Mouse (Mus musculus): ENCODE results near the gene Washc3. TPM values are rescaled to one million over a fixed set of nuclear protein-coding genes. Genes with fewer than 3 reads are reported as not detected.

The Washc3 gene
- total and polyA plus RNA-seq, 2 experiments from 2014 or later, result 14.7 to 45.0 TPM

DNA sequence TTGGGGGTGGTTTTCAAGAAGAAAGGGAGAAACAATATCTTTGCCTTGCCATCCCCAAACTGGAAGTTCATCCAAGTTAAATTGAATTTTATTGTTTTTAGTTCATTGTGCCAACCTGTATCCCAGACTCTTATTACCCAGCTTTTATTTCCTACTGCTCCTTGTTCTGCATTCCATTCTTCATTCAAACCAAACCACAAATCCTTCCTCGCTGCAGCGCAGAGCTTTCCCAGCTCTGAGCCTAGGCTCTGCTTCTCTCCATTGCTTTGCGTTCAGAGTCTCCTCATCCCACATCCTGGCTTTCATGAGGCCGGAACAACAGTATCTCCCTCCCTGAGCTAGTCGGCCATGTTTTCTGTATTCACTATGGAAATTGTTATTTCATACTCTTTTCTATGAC lies 20.8 kb downstream of the Washc3 start:
- no peak for ATAC-seq
- TF ChIP-seq CTCF (IDR thresholded peaks at IDR 0.05; ENCODE audit: low read depth), result no peak
- H3K27me3 ChIP-seq (ENCODE audit: insufficient read depth, low read length), result no peaks in the 10 kb centered on the region
- peaks cover 6% of the 10 kb centered on the region; the same call in 1 of the 2 replicates for H3K36me3 ChIP-seq (ENCODE audit: insufficient read depth, low read length)
- no peak overlapping the region for H3K4me2 ChIP-seq (ENCODE audit: low read depth, low read length)
- H3K4me3 ChIP-seq (ENCODE audit: low read length), result no peak overlapping the region
- DNase-seq (ENCODE audit: low spot score), result no peak
- no peak overlapping the region for H3K27ac ChIP-seq
- H3K4me1 ChIP-seq (ENCODE audit: insufficient read depth, low read length), result no peaks in the 10 kb centered on the region
- no peaks in the 10 kb centered on the region for H3K9me3 ChIP-seq (ENCODE audit: low read length)
- no peak overlapping the region for H3K9ac ChIP-seq (replicated peaks; ENCODE audit: low read length)
- 93% methylated on average over 5 of the region's 5 CpGs for WGBS

- Histone ChIP-seq H3K27ac (no peak overlapping the region), H3K27me3 (ENCODE audit: insufficient read depth, low read length) (no peaks in the 10 kb centered on the region), H3K9ac (replicated peaks; ENCODE audit: low read length) (no peak overlapping the region), H3K36me3 (ENCODE audit: insufficient read depth, low read length) (peaks cover 6% of the 10 kb centered on the region; the same call in 1 of the 2 replicates), H3K4me1 (ENCODE audit: insufficient read depth, low read length) (no peaks in the 10 kb centered on the region), H3K9me3 (ENCODE audit: low read length) (no peaks in the 10 kb centered on the region), H3K4me3 (ENCODE audit: low read length) (no peak overlapping the region), H3K4me2 (ENCODE audit: low read depth, low read length) (no peak overlapping the region)
- TF ChIP-seq CTCF (IDR thresholded peaks at IDR 0.05; ENCODE audit: low read depth), result no peak
- 76% methylated on average over 5 of the region's 5 CpGs for WGBS
- no peak for ATAC-seq
- no peak for DNase-seq (ENCODE audit: low spot score)
Observed at GRCm38 (mm10) chr10:88225421-88225820, 24.5 kb downstream of the Washc3 start.

GRCm38 (mm10) chr10:88227962-88228361 lies 27.1 kb downstream of the Washc3 start:
- no peak overlapping the region for H3K4me3 ChIP-seq (ENCODE audit: low read length)
- WGBS, result 97% methylated on average over 2 of the region's 2 CpGs
- no peak overlapping the region for H3K4me2 ChIP-seq (ENCODE audit: low read depth, low read length)
- peaks cover 6% of the 10 kb centered on the region; the same call in 1 of the 2 replicates for H3K36me3 ChIP-seq (ENCODE audit: insufficient read depth, low read length)
- H3K27me3 ChIP-seq (ENCODE audit: insufficient read depth, low read length), result no peaks in the 10 kb centered on the region
- ATAC-seq (no peak), DNase-seq (ENCODE audit: low spot score) (no peak)
- no peak overlapping the region for H3K27ac ChIP-seq
- no peak for TF ChIP-seq CTCF (IDR thresholded peaks at IDR 0.05; ENCODE audit: low read depth)
- no peaks in the 10 kb centered on the region for H3K4me1 ChIP-seq (ENCODE audit: insufficient read depth, low read length)
- H3K9ac ChIP-seq (replicated peaks; ENCODE audit: low read length), result no peak overlapping the region
- H3K9me3 ChIP-seq (ENCODE audit: low read length), result no peaks in the 10 kb centered on the region

GRCm38 (mm10) chr10:88228521-88229017 lies 27.7 kb downstream of the Washc3 start:
- no peaks in the 10 kb centered on the region for H3K27me3 ChIP-seq (ENCODE audit: insufficient read depth, low read length)
- no peaks in the 10 kb centered on the region for H3K4me1 ChIP-seq (ENCODE audit: insufficient read depth, low read length)
- no peaks in the 10 kb centered on the region for H3K9me3 ChIP-seq (ENCODE audit: low read length)
- H3K4me3 ChIP-seq (ENCODE audit: low read length), result no peak overlapping the region
- ATAC-seq (no peak), DNase-seq (ENCODE audit: low spot score) (no peak)
- no peak for TF ChIP-seq CTCF (IDR thresholded peaks at IDR 0.05; ENCODE audit: low read depth)
- H3K27ac ChIP-seq, result no peak overlapping the region
- H3K4me2 ChIP-seq (ENCODE audit: low read depth, low read length), result no peak overlapping the region
- 0 out of 2 replicates have a peak, but pooled peaks cover 2% of the 10 kb centered on the region for H3K36me3 ChIP-seq (ENCODE audit: insufficient read depth, low read length)
- H3K9ac ChIP-seq (replicated peaks; ENCODE audit: low read length), result no peak overlapping the region
- 73% methylated on average over 8 of the region's 8 CpGs for WGBS

DNA sequence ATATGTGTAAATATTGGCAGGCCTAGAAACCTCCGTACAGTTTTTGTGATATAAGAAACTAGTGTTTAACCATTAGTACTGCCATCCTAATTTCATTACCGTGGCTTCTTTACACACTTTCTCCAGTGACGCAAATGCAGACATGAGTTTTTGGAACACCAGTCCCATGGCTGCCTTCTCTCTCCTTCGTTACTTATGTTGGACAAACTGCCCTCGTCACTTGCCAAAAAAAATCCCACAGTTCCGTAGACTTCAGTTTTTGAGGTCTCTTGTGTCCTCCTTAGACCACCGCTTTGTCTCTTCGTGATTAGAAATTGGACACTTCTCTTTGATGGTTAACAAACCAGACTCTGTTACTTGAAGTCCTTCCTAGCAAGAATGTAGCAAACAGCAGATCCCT lies 30.8 kb downstream of the Washc3 start:
- Histone ChIP-seq H3K4me1 (ENCODE audit: insufficient read depth, low read length) (no peaks in the 10 kb centered on the region), H3K27me3 (ENCODE audit: insufficient read depth, low read length) (no peaks in the 10 kb centered on the region), H3K4me2 (ENCODE audit: low read depth, low read length) (no peak overlapping the region), H3K9ac (replicated peaks; ENCODE audit: low read length) (no peak overlapping the region), H3K9me3 (ENCODE audit: low read length) (no peaks in the 10 kb centered on the region), H3K27ac (no peak overlapping the region), H3K36me3 (ENCODE audit: insufficient read depth, low read length) (0 out of 2 replicates have a peak, but pooled peaks cover 5% of the 10 kb centered on the region), H3K4me3 (ENCODE audit: low read length) (no peak overlapping the region)
- 82% methylated on average over 8 of the region's 8 CpGs for WGBS
- no peak for ATAC-seq
- TF ChIP-seq CTCF (IDR thresholded peaks at IDR 0.05; ENCODE audit: low read depth), result no peak
- no peak for DNase-seq (ENCODE audit: low spot score)

- WGBS, result 49% methylated on average over 2 of the region's 2 CpGs
- Histone ChIP-seq H3K27ac (no peak overlapping the region), H3K4me2 (ENCODE audit: low read depth, low read length) (no peak overlapping the region), H3K9ac (replicated peaks; ENCODE audit: low read length) (no peak overlapping the region), H3K9me3 (ENCODE audit: low read length) (no peaks in the 10 kb centered on the region), H3K4me3 (ENCODE audit: low read length) (no peak overlapping the region), H3K4me1 (ENCODE audit: insufficient read depth, low read length) (no peaks in the 10 kb centered on the region), H3K36me3 (ENCODE audit: insufficient read depth, low read length) (0 out of 2 replicates have a peak, but pooled peaks cover 5% of the 10 kb centered on the region), H3K27me3 (ENCODE audit: insufficient read depth, low read length) (no peaks in the 10 kb centered on the region)
- ATAC-seq, result no peak
- TF ChIP-seq CTCF (IDR thresholded peaks at IDR 0.05; ENCODE audit: low read depth), result no peak
- DNase-seq (ENCODE audit: low spot score), result no peak
Observed at GRCm38 (mm10) chr10:88232765-88233164, 31.9 kb downstream of the Washc3 start.

GRCm38 (mm10) chr10:88244681-88245080 lies 43.8 kb downstream of the Washc3 start:
- H3K27ac ChIP-seq, result no peak overlapping the region
- H3K9me3 ChIP-seq (ENCODE audit: low read length), result no peaks in the 10 kb centered on the region
- H3K9ac ChIP-seq (replicated peaks; ENCODE audit: low read length), result no peak overlapping the region
- no peaks in the 10 kb centered on the region for H3K36me3 ChIP-seq (ENCODE audit: insufficient read depth, low read length)
- no peak for TF ChIP-seq CTCF (IDR thresholded peaks at IDR 0.05; ENCODE audit: low read depth)
- no peaks in the 10 kb centered on the region for H3K4me1 ChIP-seq (ENCODE audit: insufficient read depth, low read length)
- ATAC-seq (no peak), DNase-seq (ENCODE audit: low spot score) (no peak)
- 94% methylated on average over 13 of the region's 13 CpGs for WGBS
- H3K4me3 ChIP-seq (ENCODE audit: low read length), result no peak overlapping the region
- no peaks in the 10 kb centered on the region for H3K27me3 ChIP-seq (ENCODE audit: insufficient read depth, low read length)
- no peak overlapping the region for H3K4me2 ChIP-seq (ENCODE audit: low read depth, low read length)
